Mouse (Mus musculus) bone marrow, adult 2 months (tissue): ENCODE measurements around the gene Reep3. TPM values are rescaled to one million over a fixed set of nuclear protein-coding genes. Genes with fewer than 3 reads are reported as not detected.

ENCODE experiments used
- H3K27ac ChIP-seq: fragments of 200-500 bp; 2 replicates; pipeline ENCODE4 v1.5.1; 2012; ENCODE audit warnings: low read depth, mild to moderate bottlenecking, control low read depth, inconsistent platforms, low read length; ENCODE audit not compliant: control insufficient read depth, poor library complexity, insufficient read depth
- H3K4me1 ChIP-seq: fragments of 200-500 bp; 2 replicates; pipeline ENCODE4 v1.6.1; 2011; ENCODE audit warnings: low read length; ENCODE audit not compliant: control insufficient read depth, insufficient read depth
- H3K4me3 ChIP-seq: fragments of 200-500 bp; replicated peaks from 2 replicates; pipeline ENCODE3; 2011; ENCODE audit warnings: mild to moderate bottlenecking, low read depth, low read length, control low read depth; ENCODE audit not compliant: control insufficient read depth
- CTCF ChIP-seq: fragments of 200-500 bp; IDR thresholded peaks from 2 replicates; pipeline ENCODE4 v1.5.1; 2011; ENCODE audit warnings: low read length, control low read depth; ENCODE audit not compliant: control insufficient read depth, insufficient read depth
- POLR2A ChIP-seq: fragments of 200-500 bp; IDR thresholded peaks from 2 replicates; pipeline ENCODE4 v1.6.1; 2011; ENCODE audit warnings: low read depth, mild to moderate bottlenecking, control low read depth, low read length, borderline replicate concordance; ENCODE audit not compliant: control insufficient read depth
- whole genome bisulfite sequencing: fragments of 180-500 bp; shearing (Covaris S2); methylation state at CpG from one replicate; pipeline ENCODE4 v1.1.7; 2018; 5-methylcytosine and 5-hydroxymethylcytosine counted together
- polyA plus RNA-seq: library from polyadenylated mRNA; stranded (reverse); fragments of >200 nt; gene quantifications from 2 replicates; pipeline ENCODE4 v1.2.4, GENCODE M21; 2011; ENCODE audit warnings: low replicate concordance; ENCODE audit not compliant: missing spikeins, insufficient read depth, insufficient read length

Reep3 gene
- polyA plus RNA-seq, 1 experiment = 10.8 TPM

DNA sequence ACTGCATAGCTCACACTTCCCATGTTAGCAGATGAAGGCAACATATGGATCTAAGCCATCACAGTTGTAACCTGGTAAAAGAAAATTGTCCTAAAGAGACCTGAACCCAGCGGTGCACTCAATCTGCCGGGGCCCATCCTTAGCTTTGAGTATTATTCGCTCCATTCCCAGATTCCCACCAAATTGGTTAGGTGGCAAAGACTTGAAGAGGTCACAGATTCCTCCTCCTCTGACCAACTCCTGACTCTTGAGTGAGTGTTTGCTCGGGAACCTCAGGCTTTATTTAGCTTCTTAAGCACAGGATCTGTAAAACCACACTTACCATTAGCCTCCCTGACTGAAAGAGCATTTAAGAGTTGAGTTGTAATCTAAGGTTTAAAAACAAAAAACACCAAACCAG lies 24.1 kb downstream of the Reep3 start:
- whole genome bisulfite sequencing = 66% methylated on average over 4 of the region's 4 CpGs

DNA sequence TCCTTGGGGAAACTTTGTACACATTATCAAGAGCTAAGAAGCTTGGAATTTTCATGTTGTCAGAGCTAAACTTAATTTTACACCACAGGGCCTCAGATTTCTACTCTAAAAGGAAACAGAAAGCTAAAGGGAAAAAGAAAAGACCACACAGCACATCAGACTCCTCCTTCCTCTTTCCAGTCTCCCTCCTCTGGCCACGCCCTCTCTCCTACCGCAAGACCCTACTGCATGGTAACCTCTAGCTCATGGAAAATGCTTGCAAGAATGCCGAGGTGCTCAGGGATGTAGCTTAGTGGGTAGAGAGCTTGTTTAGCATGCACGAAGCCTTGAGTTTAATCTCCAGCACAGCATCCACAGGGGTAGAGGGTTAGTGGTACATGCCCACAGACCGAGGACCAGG lies 24.9 kb downstream of the Reep3 start:
- peak overlapping the region; percentile 20 for H3K4me3 ChIP-seq
- TF ChIP-seq POLR2A (no peak), CTCF (no peak)
- H3K27ac ChIP-seq = no peak overlapping the region
- peaks cover 5% of the 10 kb centered on the region; the same call in 1 of the 2 replicates for H3K4me1 ChIP-seq
- 21% methylated on average over 5 of the region's 5 CpGs for WGBS

More for the DNA sequence above, 24.1 kb downstream of the Reep3 start:
- H3K4me1 ChIP-seq = peaks cover 5% of the 10 kb centered on the region; the same call in 1 of the 2 replicates
- TF ChIP-seq POLR2A = no peak
- no peak for TF ChIP-seq CTCF
- H3K4me3 ChIP-seq = no peak overlapping the region
- H3K27ac ChIP-seq = no peak overlapping the region

DNA sequence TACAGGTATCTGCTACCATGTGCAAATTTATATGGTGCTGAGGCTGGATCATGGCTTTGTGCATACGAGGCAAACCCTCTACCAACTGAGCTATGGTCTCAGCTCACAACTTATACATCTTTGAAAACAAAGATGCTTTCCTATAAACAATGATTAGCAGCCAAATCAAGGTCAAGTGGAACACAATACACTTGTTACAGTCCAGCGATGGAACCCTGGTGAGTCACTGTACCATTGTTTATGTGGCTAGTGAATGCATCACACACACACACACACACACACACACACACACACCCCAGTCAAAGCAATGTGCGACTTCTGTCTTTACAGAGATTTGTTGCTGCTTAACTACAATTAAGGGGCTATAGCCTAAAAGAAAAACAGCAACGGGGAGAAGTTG lies 25.4 kb downstream of the Reep3 start:
- no peak for TF ChIP-seq CTCF
- no peak for TF ChIP-seq POLR2A
- H3K27ac ChIP-seq = no peak overlapping the region
- H3K4me1 ChIP-seq = peaks cover 7% of the 10 kb centered on the region; the same call in 1 of the 2 replicates
- no peak overlapping the region for H3K4me3 ChIP-seq
- WGBS = 39% methylated on average over 4 of the region's 4 CpGs

DNA sequence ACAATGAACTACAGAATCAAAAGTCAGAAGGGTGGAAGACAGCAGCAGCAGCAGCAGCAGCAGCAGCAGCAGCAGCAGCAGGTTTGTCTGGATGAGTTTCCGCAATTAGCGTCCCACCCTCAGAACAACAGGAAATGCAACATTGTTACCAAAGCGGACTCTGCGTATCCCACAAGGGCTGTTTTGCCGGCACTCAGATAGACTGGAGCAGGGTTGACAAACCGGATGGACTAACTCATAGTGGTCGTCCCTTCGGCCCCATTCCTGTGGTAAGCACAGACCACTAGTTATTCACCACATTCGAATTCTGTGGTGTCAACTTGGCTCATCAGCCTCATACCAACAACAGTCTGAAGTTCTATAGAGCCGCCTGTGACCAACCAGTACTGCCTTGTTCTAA lies 27.7 kb downstream of the Reep3 start:
- Histone ChIP-seq H3K27ac (peak overlapping the region; percentile 86; the same call in 1 of the 2 replicates), H3K4me1 (peaks cover 8% of the 10 kb centered on the region; the same call in 1 of the 2 replicates), H3K4me3 (peak overlapping the region; percentile 69)
- 9% methylated on average over 10 of the region's 10 CpGs for WGBS
- TF ChIP-seq CTCF (no peak), POLR2A (no peak)

DNA sequence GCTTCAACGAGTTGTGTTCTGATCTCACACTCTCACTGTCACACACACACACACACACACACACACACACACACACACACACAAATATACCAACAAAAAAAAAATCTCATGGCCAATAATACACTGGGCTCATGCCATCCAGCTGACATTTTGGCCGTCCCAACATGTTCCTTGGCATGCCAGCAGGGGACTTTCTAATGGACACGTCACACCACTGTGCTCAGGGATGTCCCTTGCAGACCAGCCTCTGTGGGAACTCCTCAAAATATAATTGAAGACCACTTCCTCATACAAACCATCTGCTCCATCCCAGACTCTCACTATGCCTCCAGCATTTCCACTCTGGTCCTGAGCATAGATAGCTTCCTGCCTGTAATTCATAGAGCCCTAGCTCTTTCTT lies 30.3 kb downstream of the Reep3 start:
- Histone ChIP-seq H3K4me3 (no peak overlapping the region), H3K27ac (no peak overlapping the region), H3K4me1 (peaks cover 5% of the 10 kb centered on the region; the same call in 1 of the 2 replicates)
- no peak for TF ChIP-seq CTCF
- TF ChIP-seq POLR2A = no peak
- WGBS = 66% methylated on average over 3 of the region's 3 CpGs

DNA sequence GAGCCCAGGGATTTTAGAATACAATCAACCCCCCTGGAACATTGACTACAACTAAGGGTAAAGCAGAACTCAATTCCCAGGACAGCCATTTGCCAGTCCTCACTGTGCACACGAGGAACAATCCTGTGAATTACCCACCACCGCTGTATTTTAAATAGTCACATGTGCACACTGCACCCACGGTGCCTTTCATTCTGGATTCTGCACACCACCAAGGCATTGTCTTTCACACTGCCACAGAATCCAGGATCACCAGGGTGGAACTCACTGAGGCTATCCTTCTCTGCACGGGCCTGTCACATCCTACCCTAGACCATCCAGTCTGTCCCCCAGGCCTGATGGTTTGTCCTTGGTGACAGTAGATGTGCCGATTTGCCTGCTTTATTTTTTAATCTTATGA lies 30.8 kb downstream of the Reep3 start:
- 65% methylated on average over 5 of the region's 5 CpGs for WGBS
- no peak for TF ChIP-seq CTCF
- TF ChIP-seq POLR2A = no peak
- peaks cover 5% of the 10 kb centered on the region; the same call in 1 of the 2 replicates for H3K4me1 ChIP-seq
- no peak overlapping the region for H3K27ac ChIP-seq
- H3K4me3 ChIP-seq = no peak overlapping the region

DNA sequence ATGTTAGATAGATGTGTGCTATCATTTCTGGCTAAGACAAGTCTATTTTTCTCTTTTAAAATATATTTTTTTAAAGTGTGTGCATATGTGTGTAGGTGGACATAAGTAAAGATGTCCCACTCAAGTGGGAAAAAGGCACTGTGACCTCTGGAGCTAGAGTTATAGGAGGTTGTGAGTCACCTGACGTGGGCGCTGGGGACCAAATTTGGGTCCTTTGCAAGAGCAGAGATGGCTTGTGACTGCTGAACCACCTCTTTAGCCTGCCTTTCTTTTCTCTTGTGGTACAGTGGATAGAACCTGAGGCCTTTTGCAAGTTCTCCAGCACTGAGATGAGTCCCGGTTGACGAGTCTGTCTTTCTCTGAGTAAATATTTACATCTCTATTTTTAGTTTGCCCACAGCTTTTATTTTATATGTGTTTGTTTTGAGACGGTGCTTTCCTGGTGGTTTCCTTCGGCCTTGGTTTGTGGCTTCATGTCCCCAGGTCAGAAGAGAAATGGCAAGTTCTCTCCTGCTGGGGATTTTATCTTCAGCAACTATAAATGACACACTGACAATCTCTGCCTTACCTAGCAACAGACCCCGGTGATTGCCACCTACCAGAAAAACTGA lies 31.4 kb downstream of the Reep3 start:
- no peak for TF ChIP-seq POLR2A
- TF ChIP-seq CTCF = no peak
- Histone ChIP-seq H3K27ac (no peak overlapping the region), H3K4me3 (no peak overlapping the region), H3K4me1 (peaks cover 3% of the 10 kb centered on the region; the same call in 1 of the 2 replicates)
- 53% methylated on average over 7 of the region's 7 CpGs for WGBS

DNA sequence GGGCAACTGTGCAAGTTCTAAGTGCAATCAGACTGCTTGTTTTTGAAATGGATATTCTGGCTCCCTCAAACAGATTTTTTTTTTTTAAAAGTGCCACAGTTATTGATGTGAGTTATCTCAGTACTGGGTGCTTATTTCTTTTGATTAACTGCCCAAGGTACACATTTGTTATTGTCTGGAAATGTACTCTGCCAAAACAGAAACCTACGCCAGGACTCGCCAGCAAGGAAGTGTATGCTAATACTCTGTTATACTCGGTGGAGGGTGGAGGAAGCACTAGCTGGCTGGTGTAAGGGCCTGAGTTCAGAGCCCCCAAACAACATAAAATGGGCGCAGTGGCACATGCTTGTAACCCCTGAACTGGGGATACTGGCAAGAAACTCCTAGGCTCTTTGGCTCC lies 34.9 kb downstream of the Reep3 start:
- H3K4me1 ChIP-seq = peaks cover 3% of the 10 kb centered on the region; the same call in 1 of the 2 replicates
- H3K4me3 ChIP-seq = no peak overlapping the region
- H3K27ac ChIP-seq = no peak overlapping the region
- TF ChIP-seq CTCF = no peak
- no peak for TF ChIP-seq POLR2A
- 53% methylated on average over 4 of the region's 4 CpGs for WGBS

DNA sequence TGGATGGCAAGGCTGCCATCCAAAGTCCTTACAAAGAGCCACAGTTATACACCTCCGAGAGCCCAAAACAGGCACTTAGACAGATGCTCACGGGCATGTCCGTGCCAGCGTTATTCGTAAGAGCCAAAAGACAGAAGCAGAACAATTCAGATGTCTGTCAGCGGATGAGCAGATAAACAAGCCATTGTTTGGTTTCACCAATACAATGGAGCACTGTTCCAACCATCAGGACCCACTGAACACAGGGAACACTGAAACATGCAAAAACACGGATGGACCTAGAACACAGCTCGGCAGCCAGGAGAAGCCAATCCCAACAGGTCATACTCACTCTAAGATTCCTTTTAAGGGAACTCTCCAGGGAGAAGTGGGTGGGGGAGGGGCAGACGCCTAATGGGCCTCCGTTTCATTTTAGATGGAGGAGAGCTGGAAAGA lies 35.4 kb downstream of the Reep3 start:
- 85% methylated on average over 10 of the region's 10 CpGs for WGBS
- no peak overlapping the region for H3K4me3 ChIP-seq

More for the DNA sequence above, 35.4 kb downstream of the Reep3 start:
- Histone ChIP-seq H3K4me1 (peaks cover 2% of the 10 kb centered on the region; the same call in 1 of the 2 replicates), H3K27ac (no peak overlapping the region)
- no peak for TF ChIP-seq POLR2A
- no peak for TF ChIP-seq CTCF
